Mouse (Mus musculus) megakaryocyte, embryonic 14.5 days (primary cell): ENCODE measurements around the gene Atp8b4.

Experiments
- FLI1 ChIP-seq: IDR thresholded peaks from 2 replicates; pipeline ENCODE4 v1.6.1; 2012; ENCODE audit warnings: low read length, inconsistent platforms, mixed read lengths
- GATA1 ChIP-seq: IDR thresholded peaks from 3 replicates; pipeline ENCODE4 v1.6.1; 2012; ENCODE audit warnings: mixed read lengths, low read length, inconsistent platforms, borderline replicate concordance

GRCm38 (mm10) chr2:126498761-126499452, 1.6 kb downstream of the Atp8b4 start:
- TF ChIP-seq GATA1 (no peak), FLI1 (no peak)
